Mouse (Mus musculus) kidney, embryonic 16.5 days (tissue): ENCODE measurements at regions not wholly inside any gene's neighbourhood (a gene's known extent, or its start where the extent isn't known, plus 50 kb on each side); places are given as distances from the start of the nearest gene placed in this dataset.

Experiments used
- ATAC-seq: fragments of 200-750 bp; cut with Nextera tagmentation; 2 replicates; pipeline ENCODE4 v1.8.0; 2017; ENCODE audit warnings: moderate TSS enrichment; ENCODE audit not compliant: low FRiP score, low TSS enrichment
- H3K27ac ChIP-seq: fragments of 300-500 bp; sonication (generic); 2 replicates; pipeline ENCODE4 v1.5.1; 2014; ENCODE audit warnings: low read length
- H3K27me3 ChIP-seq: fragments of 300-500 bp; sonication (generic); 2 replicates; pipeline ENCODE4 v1.6.1; 2014; ENCODE audit warnings: low read length, control low read depth, mixed read lengths; ENCODE audit not compliant: insufficient read depth
- H3K36me3 ChIP-seq: fragments of 300-500 bp; sonication (generic); 2 replicates; pipeline ENCODE4 v1.6.1; 2014; ENCODE audit warnings: low read length, control low read depth, mixed read lengths; ENCODE audit not compliant: insufficient read depth
- H3K4me1 ChIP-seq: fragments of 300-500 bp; sonication (generic); 2 replicates; pipeline ENCODE4 v1.6.1; 2014; ENCODE audit warnings: low read length, control low read depth, mixed read lengths; ENCODE audit not compliant: insufficient read depth
- H3K4me2 ChIP-seq: fragments of 300-500 bp; sonication (generic); replicated peaks from 2 replicates; pipeline ENCODE4 v1.6.1; 2014; ENCODE audit warnings: low read depth, low read length
- H3K4me3 ChIP-seq: fragments of 300-500 bp; sonication (generic); 2 replicates; pipeline ENCODE4 v1.5.1; 2014; ENCODE audit warnings: mild to moderate bottlenecking, low read length
- H3K9ac ChIP-seq: fragments of 300-500 bp; sonication (generic); replicated peaks from 2 replicates; pipeline ENCODE4 v1.6.1; 2014; ENCODE audit warnings: low read length
- H3K9me3 ChIP-seq: fragments of 300-500 bp; sonication (generic); 2 replicates; pipeline ENCODE4 v1.6.1; 2016; ENCODE audit warnings: low read length, control low read depth
- WGBS: fragments of 180-500 bp; shearing (Covaris S2); extraction: QIAGEN DNeasy Blood & Tissue Kit; methylation state at CpG from one replicate; pipeline ENCODE4 v1.1.7; 2014; 5-methylcytosine and 5-hydroxymethylcytosine counted together

- ATAC-seq: no peak
Measured at GRCm38 (mm10) chr10:95001650-95002049, 57.0 kb upstream of the Plxnc1 start.

GRCm38 (mm10) chr10:94999716-95000115 is 55.1 kb upstream of the Plxnc1 start:
- Histone ChIP-seq H3K27ac (no peak overlapping the region), H3K4me2 (no peak overlapping the region), H3K36me3 (no peaks in the 10 kb centered on the region), H3K9me3 (no peaks in the 10 kb centered on the region), H3K4me1 (no peaks in the 10 kb centered on the region; the same call in 1 of the 2 replicates), H3K4me3 (no peak overlapping the region), H3K9ac (no peak overlapping the region), H3K27me3 (no peaks in the 10 kb centered on the region)
- ATAC-seq: no peak
- WGBS: 73% methylated on average over 5 of the region's 5 CpGs

More at GRCm38 (mm10) chr10:95001650-95002049, 57.0 kb upstream of the Plxnc1 start:
- no peaks in the 10 kb centered on the region for H3K36me3 ChIP-seq
- 70% methylated on average over 6 of the region's 6 CpGs for WGBS
- no peaks in the 10 kb centered on the region; the same call in 1 of the 2 replicates for H3K4me1 ChIP-seq
- no peak overlapping the region for H3K27ac ChIP-seq
- H3K27me3 ChIP-seq: no peaks in the 10 kb centered on the region
- H3K4me3 ChIP-seq: no peak overlapping the region
- H3K9me3 ChIP-seq: no peaks in the 10 kb centered on the region; the same call in 1 of the 2 replicates
- no peak overlapping the region for H3K4me2 ChIP-seq
- H3K9ac ChIP-seq: no peak overlapping the region
